Mouse (Mus musculus) urinary bladder, adult 18-20 months (tissue): ENCODE measurements at regions not wholly inside any gene's neighbourhood (a gene's known extent, or its start where the extent isn't known, plus 50 kb on each side); places are given as distances from the start of the nearest gene placed in this dataset.

ENCODE experiments used
- DNase-seq, 2 experiments: peaks; one replicate each; pipeline ENCODE4 v3.0.0; 2022; ENCODE audit warnings: low spot score in 2 of 2, mixed read lengths in 2 of 2

GRCm38 (mm10) chr14:120660321-120660781, 182.1 kb downstream of the Rap2a start:
- DNase-seq, result peak in 1 of 2 experiments; percentile 6

GRCm38 (mm10) chr14:120661111-120661510, 182.9 kb downstream of the Rap2a start:
- DNase-seq, result no peak

- DNase-seq, result no peak
These were observed 191.4 kb downstream of the Rap2a start for GRCm38 (mm10) chr14:120669665-120670064.

GRCm38 (mm10) chr14:120675752-120676151, 197.5 kb downstream of the Rap2a start:
- no peak for DNase-seq

GRCm38 (mm10) chr14:120678533-120678932, 200.3 kb downstream of the Rap2a start:
- no peak for DNase-seq

GRCm38 (mm10) chr14:120679072-120679471, 200.8 kb downstream of the Rap2a start:
- no peak for DNase-seq

GRCm38 (mm10) chr14:120680272-120680671, 202.0 kb downstream of the Rap2a start:
- DNase-seq, result no peak

- no peak for DNase-seq
These were observed 207.0 kb downstream of the Rap2a start for GRCm38 (mm10) chr14:120685263-120685662.

- no peak for DNase-seq
These were observed 207.6 kb downstream of the Rap2a start for GRCm38 (mm10) chr14:120685877-120686276.

- DNase-seq, result no peak
These were observed 208.5 kb downstream of the Rap2a start for GRCm38 (mm10) chr14:120686751-120687150.

GRCm38 (mm10) chr14:120699378-120699777, 211.6 kb upstream of the Ipo5 start:
- DNase-seq, result no peak

- peak in 1 of 2 experiments; percentile 2 for DNase-seq
These were observed 205.7 kb upstream of the Ipo5 start for GRCm38 (mm10) chr14:120705301-120705801.

- DNase-seq, result no peak
These were observed 200.2 kb upstream of the Ipo5 start for GRCm38 (mm10) chr14:120710782-120711181.

- DNase-seq, result no peak
These were observed 190.3 kb upstream of the Ipo5 start for GRCm38 (mm10) chr14:120720464-120721445.

GRCm38 (mm10) chr14:120721593-120722461, 189.2 kb upstream of the Ipo5 start:
- no peak for DNase-seq

- DNase-seq, result no peak
These were observed 188.4 kb upstream of the Ipo5 start for GRCm38 (mm10) chr14:120722546-120723112.

- DNase-seq, result no peak
These were observed 182.9 kb upstream of the Ipo5 start for GRCm38 (mm10) chr14:120728107-120728506.

GRCm38 (mm10) chr14:120730226-120730625, 180.8 kb upstream of the Ipo5 start:
- no peak for DNase-seq

GRCm38 (mm10) chr14:120731679-120732281, 179.2 kb upstream of the Ipo5 start:
- no peak for DNase-seq

GRCm38 (mm10) chr14:120732400-120733138, 178.5 kb upstream of the Ipo5 start:
- DNase-seq, result no peak
